Mouse (Mus musculus): ENCODE measurements around the gene Gabrr1.

DNA sequence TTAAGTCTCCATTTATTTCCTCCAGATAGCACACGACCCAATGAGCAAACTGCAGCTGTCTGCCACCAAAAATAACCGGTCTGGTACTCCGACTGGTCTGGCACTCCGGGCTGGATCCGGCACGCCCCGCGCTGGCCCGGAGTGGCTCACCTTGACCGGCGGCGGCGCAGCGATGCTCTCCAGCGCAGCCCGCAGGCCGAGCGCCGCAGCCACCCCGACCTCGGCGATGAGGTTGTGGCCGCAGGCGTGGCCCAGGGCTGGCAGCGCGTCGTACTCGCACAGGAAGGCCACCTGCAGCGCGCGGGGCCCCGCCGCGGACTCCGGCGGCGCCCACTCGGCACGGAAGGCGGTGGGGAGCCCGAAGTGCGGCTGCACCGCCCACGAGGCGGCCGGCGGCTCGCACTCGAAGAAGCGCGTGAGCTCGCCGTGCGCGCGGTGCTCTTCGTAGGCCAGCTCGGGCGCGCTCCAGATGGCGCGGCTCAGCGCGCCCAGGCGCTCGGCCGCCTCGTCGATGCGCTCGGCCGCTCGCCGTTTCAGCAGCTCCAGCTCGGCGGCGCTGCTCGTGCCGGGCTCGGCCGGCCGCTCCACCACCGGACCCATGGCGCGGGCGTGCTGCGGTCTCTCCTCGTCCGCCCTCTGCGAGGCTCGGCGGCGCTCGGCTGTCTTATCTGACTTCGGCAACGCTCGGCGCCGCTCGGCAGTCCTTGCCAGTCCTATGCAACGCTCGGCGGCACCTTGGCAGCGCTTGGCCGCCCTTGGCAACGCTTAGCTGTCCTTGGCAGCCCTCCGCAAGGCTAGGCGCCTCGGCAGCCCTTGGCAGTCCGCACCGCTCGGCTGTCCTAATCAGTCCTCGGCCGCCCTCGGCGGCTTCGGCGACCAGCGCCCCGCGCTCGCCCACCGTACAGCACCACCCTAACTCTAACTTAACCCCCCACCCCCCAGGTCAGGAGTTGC is 56.7 kb downstream of the Gabrr1 start:
- no peak for TF ChIP-seq CTCF (IDR thresholded peaks at IDR 0.05; ENCODE audit: low read depth, low read length)
- TF ChIP-seq TAL1 (conservative IDR thresholded peaks at IDR 0.05; ENCODE audit: low read depth, low read length) = no peak
- TF ChIP-seq GATA1 (IDR thresholded peaks at IDR 0.05; ENCODE audit: borderline replicate concordance, low read length) = no peak
- no peak for TF ChIP-seq POLR2AphosphoS5 (IDR thresholded peaks at IDR 0.05; ENCODE audit: insufficient replicate concordance, low read depth, low read length)
- TF ChIP-seq GATA2 (IDR thresholded peaks at IDR 0.05; ENCODE audit: borderline replicate concordance, low read depth, low read length) = no peak
